Mouse (Mus musculus) telencephalon, adult 2 months (tissue): Measurements from ENCODE around the gene Lrrc9.

Experiments used
- DNase-seq: peaks from one replicate; pipeline ENCODE4 v3.0.0-alpha.2; 2011; ENCODE audit warnings: low read depth, low spot score

The Lrrc9 gene

DNA sequence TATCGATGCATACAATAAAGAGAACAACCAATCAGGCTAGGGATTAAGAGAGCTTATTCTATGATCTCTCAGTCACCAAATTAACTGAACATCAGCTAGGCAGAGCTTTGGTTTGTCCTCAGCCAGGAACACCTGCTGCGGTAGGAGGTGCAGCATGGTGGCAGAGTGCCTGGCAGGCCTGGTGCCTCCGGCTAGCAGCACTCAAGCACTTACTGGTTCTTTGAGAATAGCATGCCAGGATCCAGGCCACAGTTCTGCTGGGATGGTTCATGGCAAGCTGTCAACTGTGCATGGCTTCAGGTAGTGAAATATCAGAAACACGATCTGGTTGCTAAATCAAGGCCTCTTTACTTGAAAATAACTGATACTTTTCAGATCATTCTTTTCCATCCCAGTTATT is 26.1 kb downstream of the Lrrc9 start:
- DNase-seq: no peak

DNA sequence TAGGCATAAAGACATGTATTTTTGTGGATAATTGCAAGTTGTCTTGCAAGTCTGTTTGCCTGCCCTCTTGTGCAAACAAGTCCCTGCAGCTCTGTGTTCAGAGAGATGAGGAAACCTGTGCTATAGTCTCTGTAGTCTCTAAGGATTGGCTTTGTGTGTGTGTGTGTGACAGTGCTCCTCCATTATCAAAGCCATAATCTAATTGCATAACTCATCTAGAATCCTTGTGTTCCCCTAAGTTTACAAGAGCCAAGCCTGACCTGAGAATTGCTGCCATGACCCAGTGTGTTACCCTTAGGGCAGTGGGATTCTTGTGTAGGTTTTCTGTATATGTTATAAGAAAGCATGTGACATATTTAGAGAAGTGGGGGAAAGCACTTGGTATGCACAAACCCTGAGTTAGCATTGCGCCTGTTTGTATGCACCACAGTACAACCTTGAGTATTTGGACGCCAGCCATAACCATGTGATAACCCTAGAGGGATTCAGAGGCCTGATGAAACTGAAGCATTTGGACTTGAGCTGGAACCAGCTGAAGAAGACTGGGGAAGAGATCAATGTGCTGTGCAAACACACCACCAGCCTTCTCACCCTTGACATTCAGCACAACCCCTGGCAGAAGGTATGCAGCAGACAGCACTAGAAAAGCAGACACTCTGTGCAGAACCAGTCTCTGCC is 35.2 kb downstream of the Lrrc9 start:
- no peak for DNase-seq

DNA sequence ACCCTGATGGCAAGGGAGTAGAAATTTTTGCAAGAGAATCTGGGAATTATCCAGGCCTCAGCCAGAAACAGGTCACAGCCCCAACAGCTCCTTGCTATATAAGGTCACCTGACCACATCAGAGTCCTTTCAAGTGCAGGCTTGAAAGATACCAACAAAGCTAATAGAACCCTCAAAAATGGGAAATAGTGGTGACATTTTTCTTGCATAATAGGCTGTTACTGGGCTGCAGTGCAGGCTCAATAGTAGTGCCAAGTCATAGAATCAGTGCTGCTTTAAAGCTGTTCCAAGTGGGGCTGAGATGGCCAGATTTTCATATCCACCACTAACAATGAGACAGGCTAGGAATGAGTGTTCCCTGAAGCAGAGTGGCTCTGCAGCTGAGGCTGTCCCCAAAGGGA is 40.6 kb downstream of the Lrrc9 start:
- peak; percentile 4 for DNase-seq

DNA sequence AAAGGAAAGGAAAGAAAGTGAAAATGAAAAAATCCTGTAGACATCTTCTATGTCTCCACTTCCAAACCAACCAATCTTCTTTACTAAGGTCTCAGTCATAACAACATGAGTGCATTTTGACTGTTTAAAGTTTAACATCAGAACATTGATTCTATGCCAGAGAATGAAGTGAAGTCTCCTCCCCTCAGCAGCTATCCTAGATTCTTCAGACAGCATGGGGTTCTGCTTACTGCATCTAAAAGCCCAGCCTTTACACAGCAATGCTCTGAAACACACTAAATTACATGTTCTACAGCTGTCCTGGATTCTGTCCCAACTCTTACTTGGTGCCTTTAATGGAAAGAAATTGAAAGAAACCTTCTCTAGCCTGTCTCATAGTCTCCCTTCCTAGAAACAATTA is 43.2 kb downstream of the Lrrc9 start:
- DNase-seq: no peak

DNA sequence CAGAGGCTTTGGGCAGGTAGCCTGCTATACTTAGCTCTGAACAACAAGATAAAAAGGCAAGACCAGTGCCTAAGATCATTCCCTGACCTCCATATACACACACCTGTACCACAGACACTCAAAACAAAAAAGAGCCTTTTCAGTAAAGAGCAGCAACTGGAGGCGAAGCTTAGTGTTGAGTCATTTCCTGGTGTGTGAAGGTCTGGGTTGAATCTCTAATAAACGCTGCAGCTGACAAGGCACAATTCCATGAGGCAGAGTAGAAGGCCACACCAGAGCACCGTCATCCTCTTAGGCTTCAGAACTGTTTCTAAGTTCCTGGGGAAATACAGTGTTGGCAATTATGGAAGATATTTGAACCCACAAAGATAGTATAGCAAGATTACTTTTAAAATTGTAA is 45.8 kb downstream of the Lrrc9 start:
- no peak for DNase-seq

DNA sequence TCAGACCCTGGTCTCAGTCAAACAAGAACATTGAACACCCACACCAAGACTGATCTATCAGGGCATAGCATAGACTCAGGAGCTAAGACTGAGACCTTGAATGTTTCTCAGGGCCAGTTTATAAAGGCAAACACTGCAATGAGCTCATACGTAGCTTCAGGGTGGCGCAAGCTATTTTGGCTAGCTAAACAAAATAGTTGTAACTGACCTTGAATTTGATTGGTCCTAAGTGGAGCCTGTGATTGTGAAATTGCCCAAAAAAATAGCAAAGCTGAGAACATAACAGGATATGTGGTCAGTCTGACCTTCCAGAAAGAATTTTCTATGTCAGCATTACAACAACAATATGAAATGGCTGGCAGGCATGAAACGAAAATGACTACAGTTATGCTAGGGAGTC is 48.3 kb downstream of the Lrrc9 start:
- no peak for DNase-seq

DNA sequence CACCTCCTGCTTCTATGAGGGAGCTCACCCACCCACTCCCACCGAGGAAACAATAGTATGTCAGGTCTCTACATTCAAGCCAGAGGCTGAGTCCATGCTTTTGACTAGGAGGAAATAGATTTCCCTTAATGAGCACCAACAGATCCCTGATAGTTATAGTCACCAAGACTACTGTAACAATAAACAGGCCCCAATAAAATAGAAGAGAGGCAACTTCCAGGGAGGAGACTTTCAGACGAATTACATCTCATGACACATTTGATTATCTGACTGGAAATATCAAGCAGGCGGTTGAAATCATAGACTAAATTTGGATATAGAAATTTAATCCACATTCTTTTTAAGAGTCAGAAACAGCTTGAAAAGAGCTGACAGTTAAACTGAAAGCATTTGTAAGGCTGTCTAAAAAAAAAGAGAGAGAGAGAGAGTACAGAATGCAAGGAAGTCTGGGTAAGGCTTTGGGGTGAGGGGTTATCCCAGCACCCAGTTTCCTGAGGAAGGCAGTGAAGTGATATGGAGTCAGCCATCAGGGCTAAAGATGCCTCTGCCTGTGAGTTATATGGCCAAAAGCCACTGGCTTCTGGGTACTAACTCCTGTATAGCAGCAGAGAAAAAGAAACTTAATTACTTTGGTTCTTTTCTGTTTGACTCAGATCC is 49.5 kb downstream of the Lrrc9 start:
- no peak for DNase-seq

DNA sequence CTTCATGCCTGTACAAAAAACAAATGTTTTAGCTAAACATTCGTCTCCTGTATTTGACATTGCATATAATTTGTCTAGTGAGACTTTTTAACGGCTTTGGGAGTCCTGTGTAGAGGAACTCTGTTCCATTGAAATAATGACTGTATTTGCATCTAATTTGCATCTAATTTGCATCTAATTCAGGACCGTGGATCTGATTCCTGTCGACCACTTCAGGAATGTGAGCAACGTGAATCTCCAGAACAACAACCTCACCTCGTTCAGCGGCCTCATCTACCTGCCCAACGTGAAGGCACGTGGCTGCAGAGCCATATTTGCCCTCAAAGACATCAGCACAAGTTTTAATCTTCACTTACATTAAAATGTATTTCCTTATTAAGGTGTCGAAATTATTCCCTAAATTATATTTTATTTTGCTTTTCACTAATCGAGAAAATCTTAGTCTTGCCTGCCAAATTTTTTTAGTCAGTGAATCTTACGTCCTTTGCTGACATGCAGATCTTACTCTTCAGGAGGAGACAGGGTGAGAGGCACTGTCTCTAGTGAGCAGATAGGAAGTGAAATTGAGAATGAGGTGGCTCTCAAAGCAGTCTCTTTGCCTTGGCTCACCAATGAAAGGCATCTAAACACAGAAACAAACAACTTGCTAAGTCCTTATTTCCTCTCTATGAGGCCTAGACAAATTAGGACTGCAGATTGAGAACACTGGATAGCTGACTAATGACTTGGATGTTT is 55.4 kb downstream of the Lrrc9 start:
- no peak for DNase-seq

DNA sequence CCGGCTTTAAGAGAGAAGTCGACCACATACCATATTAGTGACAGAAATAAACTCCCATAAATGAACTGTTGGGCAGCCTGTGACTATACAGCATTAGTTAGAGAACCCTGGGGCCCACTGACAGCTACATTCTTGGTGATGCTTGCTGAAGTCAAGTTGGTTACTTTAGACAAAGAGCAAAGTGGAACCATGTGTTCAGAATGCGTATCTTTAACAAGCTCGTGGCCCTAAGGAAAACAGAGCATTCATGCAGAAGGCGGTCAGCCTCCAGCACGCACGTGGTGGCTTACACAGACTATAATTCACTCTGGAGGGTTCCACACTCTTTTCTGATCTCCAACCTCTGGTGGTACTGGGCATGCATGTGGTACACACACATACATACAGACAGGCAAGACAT is 67.9 kb downstream of the Lrrc9 start:
- no peak for DNase-seq

DNA sequence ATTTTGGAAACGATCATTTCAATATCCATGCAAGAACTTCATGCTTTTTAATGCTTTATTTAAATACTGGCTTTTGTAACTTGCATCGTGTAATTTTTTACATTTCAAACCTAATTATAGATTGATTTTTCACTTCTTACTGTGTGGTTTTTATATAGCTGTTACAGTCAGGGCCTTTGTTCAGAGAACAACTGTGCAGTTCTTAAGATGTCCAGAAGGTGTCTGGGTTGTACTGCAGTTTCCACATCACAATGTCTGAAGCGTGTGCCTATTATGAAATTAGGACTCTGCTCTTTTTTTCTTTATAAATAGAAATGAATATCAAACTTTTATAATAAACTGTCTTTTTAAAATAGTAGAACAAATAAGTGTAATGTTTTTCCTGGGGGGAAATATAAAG is 73.8 kb downstream of the Lrrc9 start:
- DNase-seq: peak; percentile 13

DNA sequence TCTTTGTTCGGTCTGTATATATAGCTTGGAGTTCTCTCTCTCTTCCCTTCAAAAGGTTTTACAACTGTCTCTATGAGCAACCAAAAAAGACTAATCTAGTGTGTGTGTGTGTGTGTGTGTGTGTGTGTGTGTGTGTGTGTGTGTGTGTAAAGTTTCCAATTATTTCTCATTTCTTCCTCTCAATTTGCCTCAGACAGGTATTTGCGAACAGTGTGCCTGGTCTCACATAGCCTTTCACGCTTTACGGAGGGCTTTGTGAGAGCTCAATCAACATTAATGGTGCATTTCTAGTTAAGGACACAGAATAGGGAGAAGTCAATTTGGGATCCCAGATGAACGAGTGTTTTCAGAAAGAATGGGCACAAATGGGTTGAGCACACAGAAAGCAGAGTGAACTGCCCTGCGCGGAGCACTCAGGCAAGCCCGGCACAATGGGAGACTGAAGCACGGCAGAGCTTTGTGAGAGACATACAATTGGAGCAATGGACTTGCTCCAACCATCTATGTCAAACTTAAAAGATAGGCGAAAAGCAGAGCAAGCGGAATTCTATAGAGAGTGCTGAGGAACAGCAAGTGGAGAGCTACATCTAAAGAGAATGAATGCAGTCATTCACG is 76.6 kb downstream of the Lrrc9 start:
- no peak for DNase-seq

DNA sequence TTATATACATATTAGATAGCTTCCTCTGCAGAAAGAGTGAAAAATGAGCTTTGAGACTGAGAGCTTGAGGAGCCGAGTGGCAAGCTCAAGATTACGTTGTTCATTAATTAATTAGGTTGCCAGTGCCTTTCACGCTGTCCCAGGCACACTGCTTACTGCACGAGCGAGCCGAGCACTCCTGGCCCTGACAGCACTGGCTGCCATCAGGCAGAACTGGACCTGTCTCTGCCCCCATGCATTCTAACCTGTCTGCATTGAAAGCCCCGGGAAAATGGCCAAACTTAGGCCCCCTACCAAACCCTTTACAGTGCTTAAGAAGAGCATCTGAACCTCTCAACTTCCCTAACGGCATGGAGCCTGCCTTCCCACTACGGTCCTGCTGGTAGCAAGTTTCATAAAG is 77.7 kb downstream of the Lrrc9 start:
- DNase-seq: no peak

DNA sequence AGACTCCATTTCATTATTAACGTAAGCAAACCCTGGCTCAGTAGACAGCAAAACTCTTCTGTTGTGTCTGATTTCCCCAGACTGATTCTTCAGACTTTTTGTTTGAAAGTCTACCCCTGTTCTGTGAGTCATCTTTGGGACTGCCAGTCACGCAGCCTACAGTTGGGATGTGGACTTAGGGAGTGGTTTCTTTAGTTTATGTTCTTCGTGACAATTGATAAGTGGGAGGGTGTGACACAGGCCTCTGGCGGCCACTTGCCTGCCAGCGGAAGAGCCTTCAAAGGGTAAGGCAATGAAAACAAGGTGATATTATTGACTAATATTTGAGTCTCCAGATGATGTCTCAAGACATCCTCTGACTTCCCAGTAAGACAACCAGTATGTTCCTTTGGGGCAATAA is 78.2 kb downstream of the Lrrc9 start:
- no peak for DNase-seq

DNA sequence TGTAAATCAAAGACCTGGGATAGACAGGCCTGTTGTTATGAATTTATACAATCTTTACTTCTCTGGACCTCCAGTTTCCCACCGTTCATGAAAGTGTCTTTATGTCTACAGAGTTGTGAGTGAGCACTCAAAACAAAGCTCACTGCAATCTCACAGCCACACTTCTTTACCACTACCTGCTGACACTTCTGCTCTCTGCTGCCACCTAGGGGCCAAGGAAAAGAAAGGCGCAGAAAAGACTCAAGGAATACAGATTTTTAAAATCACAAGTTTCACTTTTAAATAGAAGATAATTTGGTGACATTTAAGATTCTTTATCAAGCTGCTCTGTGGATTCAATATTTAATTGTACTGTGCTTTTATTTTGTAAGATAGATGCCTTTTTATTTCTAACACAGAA is 79.0 kb downstream of the Lrrc9 start:
- peak; percentile 6 for DNase-seq

DNA sequence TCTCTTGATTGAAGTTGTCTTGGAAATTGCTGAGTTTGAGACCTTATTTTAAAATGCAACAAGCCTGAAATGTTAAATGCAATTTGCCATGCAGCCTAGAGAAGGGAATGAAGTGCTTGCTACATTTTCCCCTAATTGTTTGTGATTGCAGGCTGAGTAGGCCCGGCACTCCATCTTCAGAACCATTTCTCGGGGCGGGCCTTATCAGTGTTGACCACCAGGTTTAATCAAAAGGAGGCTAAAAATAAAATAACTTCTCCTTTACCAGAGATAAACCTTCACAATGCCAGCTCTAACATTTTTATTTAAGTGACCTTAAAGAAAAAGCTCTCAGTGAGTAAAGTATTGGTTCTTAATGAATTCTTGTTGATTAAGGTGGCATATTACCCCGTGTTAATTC is 83.9 kb downstream of the Lrrc9 start:
- no peak for DNase-seq

DNA sequence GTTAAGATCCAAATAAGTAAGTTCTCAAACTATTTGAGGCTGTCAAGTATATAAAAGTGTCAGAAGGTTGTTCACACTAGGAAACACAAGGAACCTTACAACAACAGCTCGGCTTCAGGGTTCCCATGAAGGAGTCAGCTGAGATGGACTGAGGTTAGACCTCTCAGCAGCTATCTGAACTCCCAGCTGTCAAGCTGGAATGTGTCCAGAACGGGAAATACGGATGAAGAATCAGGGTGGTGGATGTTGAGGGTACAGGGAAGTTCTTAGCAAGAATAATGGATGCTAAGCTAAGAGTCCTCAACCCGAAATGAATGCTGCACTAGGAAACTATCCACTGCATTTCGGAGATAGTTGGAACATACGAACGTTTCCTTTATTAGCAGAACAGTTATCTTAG is 90.6 kb downstream of the Lrrc9 start:
- DNase-seq: no peak

DNA sequence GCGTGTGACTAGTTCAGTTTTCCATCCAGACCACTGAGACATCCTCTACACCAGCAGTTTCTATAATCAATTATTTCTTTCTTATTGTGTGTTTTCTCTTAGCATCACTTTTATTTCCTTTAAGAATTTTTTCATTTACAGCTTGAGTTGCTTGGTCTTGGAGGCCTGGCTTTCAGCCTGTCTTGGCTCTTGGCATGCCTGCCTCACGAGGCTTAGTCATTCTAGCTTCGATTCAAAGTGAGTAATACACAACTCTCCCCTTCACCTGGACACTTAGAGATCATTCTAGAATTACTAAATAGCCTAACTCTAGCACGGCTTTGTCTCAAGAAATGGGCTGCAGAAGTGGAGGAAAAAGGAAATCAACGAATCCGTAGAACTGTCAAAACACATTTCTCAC is 92.3 kb downstream of the Lrrc9 start:
- DNase-seq: no peak

DNA sequence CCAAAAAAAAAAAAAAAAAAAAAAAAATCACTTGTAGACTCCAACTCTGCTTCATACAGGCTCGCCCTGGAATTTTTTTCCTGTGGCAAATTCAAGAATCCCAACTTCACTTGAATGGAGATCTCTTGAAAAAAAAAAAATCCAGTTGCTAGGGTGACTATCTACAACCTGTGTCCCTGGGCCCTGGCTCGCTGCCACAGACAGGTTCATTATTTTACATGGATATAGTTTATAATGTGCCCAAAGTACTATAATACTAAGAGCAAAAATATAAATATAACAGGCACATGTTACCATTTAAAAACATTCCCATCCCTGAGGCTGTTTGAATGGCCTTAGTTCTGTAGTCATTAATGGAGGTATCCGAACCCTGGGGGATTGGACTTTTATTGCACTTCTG is 93.9 kb downstream of the Lrrc9 start:
- no peak for DNase-seq

DNA sequence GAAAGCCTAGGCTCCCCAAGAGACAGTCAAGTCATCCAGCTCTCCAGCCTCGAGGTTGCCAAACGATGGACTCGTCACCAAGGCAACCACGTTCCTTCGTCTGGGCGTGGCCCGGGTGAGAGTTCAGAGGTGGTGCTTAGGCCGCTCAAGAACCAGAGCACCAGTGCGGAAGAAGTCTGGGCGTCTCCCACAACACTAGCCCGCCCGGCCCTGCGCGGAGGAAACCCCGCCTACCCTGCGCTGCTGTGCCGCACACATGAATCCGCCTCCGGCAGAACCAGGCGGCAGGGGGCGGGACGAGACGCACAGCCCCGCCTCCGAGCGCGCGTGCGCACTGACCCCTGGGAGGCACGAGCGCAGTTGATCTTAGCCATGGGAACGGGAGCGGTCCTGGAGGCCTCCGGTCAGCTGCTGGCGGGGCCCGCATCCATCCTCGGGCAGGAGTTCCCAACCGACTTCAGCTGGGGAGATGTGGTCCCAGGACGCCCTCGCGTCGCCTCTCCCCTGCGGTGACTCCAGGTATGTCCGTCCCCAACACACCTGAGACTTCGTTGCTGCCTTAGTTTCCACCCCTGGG is 94.4 kb downstream of the Lrrc9 start, which contains the start of gene Pcnx4:
Gene Pcnx4, plus strand, starts transcription at position 363 of the 577 bp plus-strand sequence.
- peak; percentile 96 for DNase-seq

DNA sequence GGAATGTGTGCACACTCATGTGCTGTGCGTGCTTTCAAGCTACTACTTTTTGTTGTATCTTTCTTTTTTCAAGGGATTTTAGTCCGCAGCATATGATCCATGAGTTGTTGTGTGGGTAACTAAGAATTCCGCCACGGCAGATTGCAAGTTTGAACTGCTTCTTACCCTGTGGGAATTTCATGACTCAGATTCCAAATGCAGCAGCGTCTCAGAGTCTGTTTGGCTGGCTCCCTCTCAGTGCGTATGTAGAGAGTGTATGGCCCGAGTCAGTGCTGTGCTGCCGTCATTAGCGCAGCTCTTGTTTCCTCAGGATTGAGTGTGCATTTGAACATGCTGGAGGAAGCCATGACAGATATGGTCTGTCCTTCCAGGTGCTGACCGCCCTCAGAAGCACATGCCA is 96.9 kb downstream of the Lrrc9 start:
- DNase-seq: peak; percentile 69

DNA sequence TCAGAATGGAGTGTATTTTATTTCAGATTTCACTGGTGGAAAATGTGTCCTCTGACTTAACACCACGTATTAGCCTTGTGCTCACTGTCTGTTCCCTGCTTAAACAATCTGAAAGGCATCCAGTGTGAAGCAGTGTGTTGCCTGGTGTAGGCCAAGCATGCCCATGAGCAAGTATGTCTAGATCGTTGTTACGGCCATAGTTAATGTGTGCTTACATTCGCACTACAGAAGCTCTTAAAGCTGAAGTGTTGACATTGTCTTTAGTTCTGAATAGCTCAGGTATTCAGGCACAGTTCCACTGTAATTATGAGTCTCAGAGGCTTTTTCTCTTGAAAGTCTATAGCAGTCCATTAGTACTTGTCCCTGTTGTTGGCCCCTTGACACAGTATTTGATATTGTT is 112.7 kb downstream of the Lrrc9 start:
- DNase-seq: no peak

DNA sequence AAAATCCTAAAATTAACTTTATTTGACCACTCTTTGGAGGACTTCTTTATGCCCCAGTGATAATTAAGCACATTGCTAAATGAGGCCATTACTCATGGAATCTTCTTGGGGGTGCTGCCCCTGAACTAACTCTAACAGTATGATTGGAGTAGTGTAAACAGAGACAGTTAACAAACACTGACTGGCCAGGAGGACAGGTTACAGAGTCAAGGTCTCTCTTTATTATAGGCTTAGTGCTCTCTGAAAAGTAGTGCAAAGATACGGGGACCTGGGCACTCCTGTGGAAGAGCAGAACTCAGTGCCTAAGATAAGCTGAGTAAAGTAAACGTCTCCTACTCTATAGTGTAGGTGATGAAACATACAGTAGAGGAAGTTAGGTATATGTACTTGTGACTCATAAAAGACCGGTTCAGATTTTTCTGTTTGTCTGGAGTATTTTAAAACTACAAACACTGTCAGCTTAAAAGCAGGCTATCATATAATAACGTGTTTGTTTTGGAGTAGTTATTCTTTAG is 122.7 kb downstream of the Lrrc9 start:
- no peak for DNase-seq
